Mouse (Mus musculus) cerebellum, adult 2 months (tissue): ENCODE results near the gene Psme2. TPM values are rescaled to one million over a fixed set of nuclear protein-coding genes. Genes with fewer than 3 reads are reported as not detected.

ENCODE experiments used
- DNase-seq, 2 experiments: peaks; one replicate each; pipeline ENCODE4 v3.0.0; 2021
- H3K27ac ChIP-seq: fragments of 200-500 bp; 2 replicates; pipeline ENCODE4 v1.5.1; 2012; ENCODE audit warnings: low read length, control low read depth, inconsistent platforms; ENCODE audit not compliant: insufficient read depth
- H3K27me3 ChIP-seq: fragments of 200-500 bp; 2 replicates; pipeline ENCODE4 v1.6.1; 2012; ENCODE audit warnings: inconsistent platforms, mild to moderate bottlenecking, low read length, moderate library complexity; ENCODE audit not compliant: control insufficient read depth, insufficient read depth
- H3K4me1 ChIP-seq: fragments of 200-500 bp; 2 replicates; pipeline ENCODE4 v1.6.1; 2011; ENCODE audit warnings: low read length; ENCODE audit not compliant: control insufficient read depth, insufficient read depth
- H3K4me3 ChIP-seq: fragments of 200-500 bp; replicated peaks from 2 replicates; pipeline ENCODE3; 2011; ENCODE audit warnings: mild to moderate bottlenecking, low read depth, low read length, control low read depth; ENCODE audit not compliant: insufficient read depth
- CTCF ChIP-seq: fragments of 200-500 bp; IDR thresholded peaks from 2 replicates; pipeline ENCODE4 v1.5.1; 2011; ENCODE audit warnings: low read depth, mild to moderate bottlenecking, control low read depth, low read length, moderate library complexity, borderline replicate concordance; ENCODE audit not compliant: insufficient read depth
- POLR2A ChIP-seq: fragments of 200-500 bp; IDR thresholded peaks from 2 replicates; pipeline ENCODE4 v1.6.1; 2011; ENCODE audit warnings: low read length, control low read depth, borderline replicate concordance; ENCODE audit not compliant: insufficient read depth
- WGBS: fragments of 180-500 bp; shearing (Covaris S2); methylation state at CpG from one replicate; pipeline ENCODE4 v1.1.7; 2018; 5-methylcytosine and 5-hydroxymethylcytosine counted together
- polyA plus RNA-seq: library from polyadenylated mRNA; depleted of rRNA; stranded (reverse); fragments of >200 nt; gene quantifications from 2 replicates; pipeline ENCODE4 v1.2.3, GENCODE M21; 2012

The Psme2 gene
- polyA plus RNA-seq, 1 experiment, result 46.8 TPM

GRCm38 (mm10) chr14:55580731-55581130 lies 10.2 kb downstream of the Psme2 start:
- Histone ChIP-seq H3K4me3 (no peak overlapping the region), H3K4me1 (peaks cover 3% of the 10 kb centered on the region; the same call in 1 of the 2 replicates), H3K27me3 (no peaks in the 10 kb centered on the region), H3K27ac (no peak overlapping the region)
- TF ChIP-seq CTCF, result no peak
- TF ChIP-seq POLR2A, result no peak
- 92% methylated on average over 16 of the region's 16 CpGs for WGBS
- DNase-seq, result no peak

GRCm38 (mm10) chr14:55579511-55580496 lies 11.1 kb downstream of the Psme2 start:
- TF ChIP-seq POLR2A (no peak), CTCF (no peak)
- Histone ChIP-seq H3K27ac (no peak overlapping the region), H3K4me1 (no peaks in the 10 kb centered on the region), H3K27me3 (no peaks in the 10 kb centered on the region), H3K4me3 (no peak overlapping the region)
- WGBS, result 86% methylated on average over 23 of the region's 23 CpGs
- DNase-seq, result no peak

GRCm38 (mm10) chr14:55578668-55579269 lies 12.1 kb downstream of the Psme2 start:
- no peak for TF ChIP-seq CTCF
- no peak for TF ChIP-seq POLR2A
- H3K4me3 ChIP-seq, result peak overlapping the region; percentile 66
- 34% methylated on average over 6 of the region's 6 CpGs for WGBS
- H3K27ac ChIP-seq, result peak overlapping the region; percentile 56; the same call in 1 of the 2 replicates
- no peaks in the 10 kb centered on the region for H3K4me1 ChIP-seq
- no peaks in the 10 kb centered on the region for H3K27me3 ChIP-seq
- peak in 1 of 2 experiments; percentile 41 for DNase-seq

GRCm38 (mm10) chr14:55577871-55578667 lies 12.8 kb downstream of the Psme2 start, which contains the start of gene Psme1:
Gene Psme1, plus strand, starts transcription at chr14:55578123.
- H3K27me3 ChIP-seq, result no peaks in the 10 kb centered on the region
- peak within 1 kb of the TSS; percentile 66 for H3K4me3 ChIP-seq
- WGBS, result 1% methylated on average over 32 of the region's 32 CpGs
- peak; percentile 59 to 64 for DNase-seq
- peak within 1 kb of the TSS; percentile 56 for H3K27ac ChIP-seq
- no peaks in the 10 kb centered on the region for H3K4me1 ChIP-seq
- no peak for TF ChIP-seq CTCF
- no peak for TF ChIP-seq POLR2A

- H3K27ac ChIP-seq, result no peak overlapping the region
- H3K4me3 ChIP-seq, result no peak overlapping the region
- no peaks in the 10 kb centered on the region for H3K4me1 ChIP-seq
- WGBS, result 58% methylated on average over 16 of the region's 16 CpGs
- H3K27me3 ChIP-seq, result no peaks in the 10 kb centered on the region
- DNase-seq, result no peak
- TF ChIP-seq CTCF (no peak), POLR2A (no peak)
Measured at GRCm38 (mm10) chr14:55576376-55576775, 14.5 kb downstream of the Psme2 start.

- H3K4me3 ChIP-seq, result no peak overlapping the region
- no peak overlapping the region for H3K27ac ChIP-seq
- WGBS, result 68% methylated on average over 13 of the region's 13 CpGs
- H3K27me3 ChIP-seq, result no peaks in the 10 kb centered on the region
- DNase-seq, result no peak
- TF ChIP-seq CTCF, result no peak
- TF ChIP-seq POLR2A, result no peak
- no peaks in the 10 kb centered on the region for H3K4me1 ChIP-seq
Measured at GRCm38 (mm10) chr14:55575711-55576110, 15.2 kb downstream of the Psme2 start.

- H3K27ac ChIP-seq, result no peak within 1 kb of the TSS
- H3K27me3 ChIP-seq, result no peaks in the 10 kb centered on the region
- H3K4me1 ChIP-seq, result no peaks in the 10 kb centered on the region
- TF ChIP-seq POLR2A, result no peak
- TF ChIP-seq CTCF, result no peak
- H3K4me3 ChIP-seq, result no peak within 1 kb of the TSS
- no peak for DNase-seq
- 66% methylated on average over 8 of the region's 8 CpGs for WGBS
Measured at GRCm38 (mm10) chr14:55575302-55575701, 15.6 kb downstream of the Psme2 start, which contains the start of gene Fitm1. Gene Fitm1, plus strand, starts transcription at chr14:55575617.
